Mouse (Mus musculus) mouse embryonic stem cell (cell line): ENCODE measurements around the gene Rd3l.

Experiments
- in situ Hi-C, 2 experiments: fragments of 300-500 bp; cut with MboI; formaldehyde crosslinking; loops; 1 replicate in 1 of 2; 3 replicates in 1 of 2; pipeline ENCODE4 v1.14.3; 2019 to 2020; ENCODE audit warnings: low sequenced_read_pairs in 2 of 2, low pct_unique_long_range_greater_than_20kb in 1 of 2, mixed read lengths in 1 of 2; ENCODE audit not compliant: unreplicated experiment in 1 of 2

The Rd3l gene

DNA sequence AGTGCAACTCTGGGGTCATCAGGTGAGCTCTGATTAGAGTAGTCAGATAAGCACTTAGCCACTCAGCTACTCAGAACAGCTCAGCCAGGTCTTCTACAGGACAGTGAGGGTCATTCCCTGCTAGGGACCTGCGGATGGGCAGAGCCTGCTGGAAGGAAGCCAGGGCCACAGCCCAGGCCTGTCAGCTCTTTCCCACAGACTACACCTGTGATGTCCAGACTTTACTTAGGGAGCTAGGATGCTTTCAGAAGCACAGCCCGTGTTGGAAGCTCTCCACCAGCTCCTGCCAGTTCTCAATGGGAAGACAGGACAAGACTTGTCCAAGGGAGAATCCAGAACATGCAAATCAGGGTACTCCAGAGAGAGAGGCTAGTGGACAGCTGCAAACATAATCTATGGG is 47.1 kb downstream of the Rd3l start:
- in situ Hi-C loops: no loop called here

DNA sequence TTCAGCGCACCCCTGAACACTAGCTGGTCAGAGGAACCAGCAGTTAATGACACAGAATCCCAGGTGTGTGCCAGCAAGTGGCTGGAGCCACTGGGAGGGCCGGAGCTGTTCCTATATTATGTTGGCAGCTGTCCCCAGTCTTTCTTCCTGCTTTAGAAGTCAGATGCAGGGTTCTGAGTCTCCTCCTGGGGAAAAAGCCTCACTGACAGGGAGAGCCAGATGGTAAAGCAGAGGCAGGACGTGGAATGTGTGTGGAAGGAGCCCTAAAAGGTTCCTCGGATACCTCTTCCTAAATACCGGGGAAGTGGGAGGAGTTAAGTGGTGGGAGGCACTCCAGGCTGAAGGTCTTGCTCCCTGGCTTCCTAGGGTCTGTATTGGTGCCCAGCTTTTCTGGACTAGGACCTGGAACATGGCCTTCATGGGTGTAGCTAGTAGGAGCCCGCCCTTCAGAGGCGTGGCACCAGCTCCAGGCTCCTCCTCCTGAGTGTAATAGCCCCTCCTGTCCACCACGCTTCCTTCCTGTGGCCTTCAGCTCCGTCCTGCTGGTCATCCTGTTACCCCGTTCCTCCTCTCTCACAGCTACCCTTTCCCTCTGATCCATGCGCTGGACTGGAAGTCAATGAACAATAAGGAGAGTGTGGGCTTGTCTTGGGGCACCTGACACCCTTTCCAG is 47.9 kb downstream of the Rd3l start:
- in situ Hi-C loops: no loop called here

DNA sequence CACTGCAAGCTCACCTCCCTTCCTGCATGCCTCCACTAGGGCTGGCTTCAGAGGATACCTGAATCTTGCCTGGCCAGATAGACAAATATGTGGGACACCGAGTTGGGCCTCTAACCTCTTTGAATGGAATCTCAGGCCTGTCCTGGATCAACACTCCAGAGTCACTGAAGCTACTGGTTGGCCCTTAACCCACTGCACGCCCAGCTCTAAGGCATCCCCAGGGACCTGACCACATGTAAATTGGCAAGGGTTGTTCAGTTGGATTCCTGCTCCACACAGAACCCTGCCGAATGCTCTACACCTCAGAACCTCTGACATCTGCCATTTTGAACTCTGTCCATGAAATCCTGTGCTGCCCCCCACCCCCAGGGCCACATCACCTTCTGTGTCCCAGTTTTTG is 48.6 kb downstream of the Rd3l start:
- in situ Hi-C loops: no loop called here

DNA sequence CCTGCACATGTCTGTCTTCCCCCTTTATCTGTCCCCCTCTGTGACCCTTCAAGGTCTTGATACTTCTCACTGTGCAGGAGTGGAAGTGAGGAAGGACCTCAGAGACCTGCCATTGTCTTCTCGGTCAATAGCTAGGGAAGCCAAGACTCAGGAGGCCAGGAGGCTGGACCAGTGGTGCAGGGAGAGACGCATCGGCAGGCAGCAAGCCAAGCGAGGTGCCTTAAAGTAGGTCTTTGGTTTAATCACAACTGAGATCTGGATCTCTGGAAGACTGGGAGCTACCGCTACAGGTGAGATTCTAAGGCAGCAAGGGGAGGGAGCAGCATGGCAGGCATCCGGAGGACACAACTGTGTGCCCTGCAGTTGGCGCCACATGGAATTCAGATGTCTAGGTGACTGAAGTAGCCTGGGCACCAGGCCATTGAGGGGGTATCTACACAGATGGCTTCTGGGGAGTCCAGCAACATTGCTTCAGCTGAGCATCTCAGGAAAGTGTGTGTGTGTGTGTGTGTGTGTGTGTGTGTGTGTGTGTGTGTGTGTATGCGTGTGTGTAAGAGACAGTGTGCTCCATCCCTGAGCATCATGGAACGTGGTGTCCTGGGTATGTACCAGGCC is 49.6 kb downstream of the Rd3l start:
- in situ Hi-C loops: no loop called here
